Mouse (Mus musculus): ENCODE results near the gene Hgd. TPM values are rescaled to one million over a fixed set of nuclear protein-coding genes. Genes with fewer than 3 reads are reported as not detected.

Gene Hgd
- total RNA-seq, 2 experiments from 2014 or later: not detected

GRCm38 (mm10) chr16:37655756-37656347 is 75.9 kb downstream of the Hgd start:
- no peak for DNase-seq
- intact Hi-C loops (cut with DNase I): no loop called here

GRCm38 (mm10) chr16:37656796-37657195 is 76.8 kb downstream of the Hgd start:
- no peak for DNase-seq
- intact Hi-C loops (cut with DNase I): no loop called here

GRCm38 (mm10) chr16:37663643-37664459 is 83.9 kb downstream of the Hgd start:
- DNase-seq: no peak
- intact Hi-C loops (cut with DNase I): no loop called here

GRCm38 (mm10) chr16:37665394-37665935 is 85.5 kb downstream of the Hgd start:
- no peak for DNase-seq
- intact Hi-C loops (cut with DNase I): no loop called here

GRCm38 (mm10) chr16:37670666-37671283 is 90.8 kb downstream of the Hgd start:
- intact Hi-C loops (cut with DNase I): no loop called here
- DNase-seq: no peak

- DNase-seq: no peak
- intact Hi-C loops (cut with DNase I): no loop called here
Measured at GRCm38 (mm10) chr16:37675326-37675725, 95.4 kb downstream of the Hgd start.

- intact Hi-C loops (cut with DNase I): no loop called here
Measured at GRCm38 (mm10) chr16:37676024-37676676, 96.2 kb downstream of the Hgd start.

GRCm38 (mm10) chr16:37676677-37677072 is 96.7 kb downstream of the Hgd start:
- DNase-seq: no peak
- intact Hi-C loops (cut with DNase I): no loop called here

More at GRCm38 (mm10) chr16:37676024-37676676, 96.2 kb downstream of the Hgd start:
- no peak for DNase-seq

GRCm38 (mm10) chr16:37677586-37677985 is 97.6 kb downstream of the Hgd start:
- intact Hi-C loops (cut with DNase I): no loop called here

GRCm38 (mm10) chr16:37680216-37680615 is 100.3 kb downstream of the Hgd start:
- intact Hi-C loops (cut with DNase I): loop anchor here (5.0 kb wide), 1 partner anchor 388 kb away; no protein-coding TSS in a partner anchor
- DNase-seq: no peak

More at GRCm38 (mm10) chr16:37677586-37677985, 97.6 kb downstream of the Hgd start:
- DNase-seq: no peak

GRCm38 (mm10) chr16:37680831-37681230 is 100.9 kb downstream of the Hgd start:
- intact Hi-C loops (cut with DNase I): loop anchor here (5.0 kb wide), 1 partner anchor 389 kb away; no protein-coding TSS in a partner anchor
- no peak for DNase-seq

Other genes with a start within 250 kb of the Hgd start
- under 1 TPM in 1 of 2 experiments, not detected in 1; 0.15 TPM for gene Stxbp5l, start 195.2 kb upstream of the Hgd start, total RNA-seq (2021)
- gene Gtf2e1, start 40.4 kb upstream of the Hgd start, total RNA-seq (2021): 1 to 10 TPM; 6.2 to 7.0 TPM
- gene Rabl3, start 40.3 kb upstream of the Hgd start, total RNA-seq (2021): 1 to 10 TPM; 4.9 to 6.3 TPM
- gene Ndufb4, start 74.3 kb downstream of the Hgd start, total RNA-seq (2021): 100 to 1,000 TPM; 178 to 186 TPM
- 10 to 100 TPM; 60.2 to 70.4 TPM for gene Fstl1, start 196.7 kb downstream of the Hgd start, total RNA-seq (2021)

Measured in gastrocnemius, postnatal 36 days (tissue).